Mouse (Mus musculus) heart, embryonic 13.5 days (tissue): ENCODE measurements around the gene Nrros. TPM values are rescaled to one million over a fixed set of nuclear protein-coding genes. Genes with fewer than 3 reads are reported as not detected.
A peak's percentile ranks its signal among the peaks of the same experiment; 100 is the strongest.

Source experiments
- ATAC-seq: fragments of 200-750 bp; cut with Nextera tagmentation; 2 replicates; pipeline ENCODE4 v1.8.0; 2017; ENCODE audit warnings: moderate TSS enrichment; ENCODE audit not compliant: insufficient number of reproducible peaks, low FRiP score, low TSS enrichment; ENCODE audit errors: extremely low read depth
- H3K27ac ChIP-seq: fragments of 300-500 bp; sonication (generic); replicated peaks from 2 replicates; pipeline ENCODE4 v1.5.1; 2015; ENCODE audit warnings: moderate library complexity, mild to moderate bottlenecking, inconsistent platforms
- H3K27me3 ChIP-seq: fragments of 300-500 bp; sonication (generic); replicated peaks from 2 replicates; pipeline ENCODE4 v1.6.1; 2015; ENCODE audit warnings: mild to moderate bottlenecking, inconsistent platforms
- H3K36me3 ChIP-seq: fragments of 300-500 bp; sonication (generic); 2 replicates; pipeline ENCODE4 v1.6.1; 2015; ENCODE audit warnings: mild to moderate bottlenecking, inconsistent platforms
- H3K4me1 ChIP-seq: fragments of 300-500 bp; sonication (generic); 2 replicates; pipeline ENCODE4 v1.6.1; 2015; ENCODE audit warnings: inconsistent platforms
- H3K4me2 ChIP-seq: fragments of 300-500 bp; sonication (generic); 2 replicates; pipeline ENCODE4 v1.6.1; 2015; ENCODE audit warnings: inconsistent platforms, mild to moderate bottlenecking, moderate library complexity
- H3K4me3 ChIP-seq: fragments of 300-500 bp; sonication (generic); 2 replicates; pipeline ENCODE4 v1.5.1; 2015; ENCODE audit warnings: moderate library complexity, mild to moderate bottlenecking, inconsistent platforms
- H3K9ac ChIP-seq: fragments of 300-500 bp; sonication (generic); 2 replicates; pipeline ENCODE4 v1.6.1; 2015; ENCODE audit warnings: inconsistent platforms, mild to moderate bottlenecking, moderate library complexity
- H3K9me3 ChIP-seq: fragments of 300-500 bp; sonication (generic); 2 replicates; pipeline ENCODE4 v1.6.1; 2016; ENCODE audit warnings: inconsistent platforms
- WGBS: fragments of 180-500 bp; shearing (Covaris S2); methylation state at CpG from one replicate; pipeline ENCODE4 v1.1.7; 2015; ENCODE audit warnings: mixed read lengths; 5-methylcytosine and 5-hydroxymethylcytosine counted together
- polyA plus RNA-seq: library from polyadenylated mRNA; unstranded; fragments of >200 nt; fragmentation: Nextera tagmentation; extraction: Ambion mirVana; gene quantifications from 2 replicates; pipeline ENCODE4 v1.2.1, GENCODE M21; 2015

The Nrros gene
- polyA plus RNA-seq, 1 experiment from 2014 or later: 8.3 TPM

- no peak for ATAC-seq
- peak overlapping the region; percentile 41 for H3K4me2 ChIP-seq
- no peaks in the 10 kb centered on the region for H3K27me3 ChIP-seq
- H3K4me1 ChIP-seq: peaks cover 9% of the 10 kb centered on the region; the same call in 1 of the 2 replicates
- H3K9me3 ChIP-seq: no peaks in the 10 kb centered on the region
- H3K36me3 ChIP-seq: no peaks in the 10 kb centered on the region
- H3K27ac ChIP-seq: peak overlapping the region; percentile 44
- peak overlapping the region; percentile 61; the same call in 1 of the 2 replicates for H3K9ac ChIP-seq
- WGBS: 53% methylated on average over 18 of the region's 18 CpGs
- no peak overlapping the region for H3K4me3 ChIP-seq
Observed at GRCm38 (mm10) chr16:32176896-32177686, 11.7 kb upstream of the Nrros start.

- H3K9ac ChIP-seq: no peak overlapping the region
- peaks cover 9% of the 10 kb centered on the region; the same call in 1 of the 2 replicates for H3K4me1 ChIP-seq
- H3K27me3 ChIP-seq: no peaks in the 10 kb centered on the region
- 89% methylated on average over 4 of the region's 4 CpGs for WGBS
- ATAC-seq: no peak
- no peak overlapping the region for H3K27ac ChIP-seq
- H3K36me3 ChIP-seq: no peaks in the 10 kb centered on the region
- H3K4me3 ChIP-seq: no peak overlapping the region
- H3K4me2 ChIP-seq: no peak overlapping the region
- H3K9me3 ChIP-seq: no peaks in the 10 kb centered on the region
Observed at GRCm38 (mm10) chr16:32175029-32175428, 9.6 kb upstream of the Nrros start.

- H3K9me3 ChIP-seq: no peaks in the 10 kb centered on the region
- no peak overlapping the region for H3K27ac ChIP-seq
- H3K4me1 ChIP-seq: peaks cover 9% of the 10 kb centered on the region; the same call in 1 of the 2 replicates
- no peak overlapping the region for H3K4me2 ChIP-seq
- H3K27me3 ChIP-seq: no peaks in the 10 kb centered on the region
- no peaks in the 10 kb centered on the region for H3K36me3 ChIP-seq
- no peak overlapping the region for H3K9ac ChIP-seq
- H3K4me3 ChIP-seq: no peak overlapping the region
- 85% methylated on average over 8 of the region's 8 CpGs for WGBS
- no peak for ATAC-seq
Observed at GRCm38 (mm10) chr16:32174340-32175005, 9.1 kb upstream of the Nrros start.

GRCm38 (mm10) chr16:32173401-32173800, 8.0 kb upstream of the Nrros start:
- no peak overlapping the region for H3K4me3 ChIP-seq
- H3K4me2 ChIP-seq: no peak overlapping the region

GRCm38 (mm10) chr16:32171031-32171731, 5.8 kb upstream of the Nrros start:
- Histone ChIP-seq H3K36me3 (no peaks in the 10 kb centered on the region), H3K27ac (no peak overlapping the region), H3K27me3 (0 out of 2 replicates have a peak, but pooled peaks cover under 1% of the 10 kb centered on the region), H3K4me1 (no peaks in the 10 kb centered on the region), H3K9ac (no peak overlapping the region), H3K4me2 (no peak overlapping the region), H3K4me3 (no peak overlapping the region), H3K9me3 (no peaks in the 10 kb centered on the region)
- ATAC-seq: no peak
- WGBS: 75% methylated on average over 5 of the region's 5 CpGs

More at GRCm38 (mm10) chr16:32173401-32173800, 8.0 kb upstream of the Nrros start:
- H3K9ac ChIP-seq: no peak overlapping the region
- H3K27me3 ChIP-seq: no peaks in the 10 kb centered on the region
- H3K36me3 ChIP-seq: no peaks in the 10 kb centered on the region
- H3K27ac ChIP-seq: no peak overlapping the region
- peaks cover 9% of the 10 kb centered on the region; the same call in 1 of the 2 replicates for H3K4me1 ChIP-seq
- no peak for ATAC-seq
- no peaks in the 10 kb centered on the region for H3K9me3 ChIP-seq
- WGBS: 62% methylated on average over 11 of the region's 11 CpGs

- ATAC-seq: no peak
- Histone ChIP-seq H3K27ac (no peak overlapping the region), H3K27me3 (peaks cover 16% of the 10 kb centered on the region), H3K9me3 (no peaks in the 10 kb centered on the region), H3K4me1 (peaks cover 10% of the 10 kb centered on the region), H3K4me3 (no peak overlapping the region), H3K9ac (no peak overlapping the region), H3K36me3 (no peaks in the 10 kb centered on the region), H3K4me2 (no peak overlapping the region)
- 81% methylated on average over 4 of the region's 4 CpGs for WGBS
Observed at GRCm38 (mm10) chr16:32167819-32168545, 2.6 kb upstream of the Nrros start.

GRCm38 (mm10) chr16:32164396-32165027, 882 bp downstream of the Nrros start:
- no peak for ATAC-seq
- no peak overlapping the region for H3K27ac ChIP-seq
- H3K9ac ChIP-seq: peak overlapping the region; percentile 79; the same call in 1 of the 2 replicates
- H3K4me1 ChIP-seq: peaks cover 17% of the 10 kb centered on the region
- peak overlapping the region; percentile 54 for H3K4me3 ChIP-seq
- H3K4me2 ChIP-seq: peak overlapping the region; percentile 81
- WGBS: 70% methylated on average over 19 of the region's 19 CpGs
- H3K27me3 ChIP-seq: peaks cover 16% of the 10 kb centered on the region
- no peaks in the 10 kb centered on the region for H3K9me3 ChIP-seq
- no peaks in the 10 kb centered on the region for H3K36me3 ChIP-seq

- Histone ChIP-seq H3K36me3 (no peaks in the 10 kb centered on the region), H3K9ac (no peak overlapping the region), H3K4me2 (peak overlapping the region; percentile 81; the same call in 1 of the 2 replicates), H3K4me1 (peaks cover 17% of the 10 kb centered on the region), H3K27ac (no peak overlapping the region), H3K27me3 (peaks cover 16% of the 10 kb centered on the region), H3K4me3 (peak overlapping the region; percentile 54), H3K9me3 (no peaks in the 10 kb centered on the region)
- 69% methylated on average over 5 of the region's 5 CpGs for WGBS
- no peak for ATAC-seq
Observed at GRCm38 (mm10) chr16:32163891-32164290, 1.5 kb downstream of the Nrros start.

GRCm38 (mm10) chr16:32163392-32163791, 2.0 kb downstream of the Nrros start:
- 0 out of 2 replicates have a peak overlapping the region, but pooled peaks have one; percentile 6 for H3K4me2 ChIP-seq
- H3K27ac ChIP-seq: no peak overlapping the region
- H3K4me3 ChIP-seq: no peak overlapping the region; the same call in 1 of the 2 replicates
- H3K4me1 ChIP-seq: peaks cover 17% of the 10 kb centered on the region
- H3K9ac ChIP-seq: no peak overlapping the region
- WGBS: 70% methylated on average over 4 of the region's 4 CpGs
- no peak for ATAC-seq
- no peaks in the 10 kb centered on the region for H3K9me3 ChIP-seq
- H3K36me3 ChIP-seq: no peaks in the 10 kb centered on the region
- peaks cover 16% of the 10 kb centered on the region for H3K27me3 ChIP-seq

- 64% methylated on average over 9 of the region's 9 CpGs for WGBS
- Histone ChIP-seq H3K27ac (no peak overlapping the region), H3K9me3 (no peaks in the 10 kb centered on the region), H3K4me2 (peak overlapping the region; percentile 23; the same call in 1 of the 2 replicates), H3K4me1 (peaks cover 15% of the 10 kb centered on the region), H3K27me3 (peaks cover 12% of the 10 kb centered on the region), H3K9ac (no peak overlapping the region), H3K4me3 (no peak overlapping the region), H3K36me3 (no peaks in the 10 kb centered on the region)
- ATAC-seq: no peak
Observed at GRCm38 (mm10) chr16:32160742-32161323, 4.6 kb downstream of the Nrros start.
